9 mouse cellular contexts compared by ENCODE assay signal in genomic region chr8:120500701-120501261, GRCm38 (mm10).
DNase-seq lines count a peak whose midpoint lies in the region; ATAC-seq and TF ChIP-seq lines count a peak whose summit lies in the region.
"Had no signal": no experiment of that assay in that cellular context is flagged by ENCODE, and none has a peak within 500 bp of the region (broad histone marks: within the 10 kb centered on the region; RNA-seq: fewer than 3 reads in every experiment).

No protein-coding gene starts in this region.

- H3K27me3 ChIP-seq in liver, adult 2 months (ENCODE audit: control insufficient read depth, insufficient read depth, low read length): no peaks in the 10 kb centered on the region
- H3K27me3 ChIP-seq in limb, embryonic 10.5 days (ENCODE audit: low read depth, poor library complexity, severe bottlenecking): peaks cover 16% of the 10 kb centered on the region; the same call in 1 of the 2 replicates
- H3K27me3 ChIP-seq in stomach, embryonic 16.5 days (ENCODE audit: control insufficient read depth, insufficient read depth, low read length): no peaks in the 10 kb centered on the region

- peaks cover 52% of the 10 kb centered on the region for H3K4me1 ChIP-seq in liver, adult 2 months (ENCODE audit: control insufficient read depth, insufficient read depth, low read length)
- H3K4me1 ChIP-seq in limb, embryonic 10.5 days: peaks cover 94% of the 10 kb centered on the region
- peaks cover 71% of the 10 kb centered on the region for H3K4me1 ChIP-seq in stomach, embryonic 16.5 days (ENCODE audit: control insufficient read depth, insufficient read depth, low read length)

- H3K9me3 ChIP-seq in limb, embryonic 10.5 days (replicated peaks): no peaks in the 10 kb centered on the region
- no peaks in the 10 kb centered on the region for H3K9me3 ChIP-seq in stomach, embryonic 16.5 days (replicated peaks; ENCODE audit: control insufficient read depth, low read length)

- no peaks in the 10 kb centered on the region for H3K36me3 ChIP-seq in liver, adult 2 months (ENCODE audit: control insufficient read depth, insufficient read depth, low read length)
- H3K36me3 ChIP-seq in limb, embryonic 10.5 days: no peaks in the 10 kb centered on the region; the same call in 1 of the 2 replicates
- H3K36me3 ChIP-seq in stomach, embryonic 16.5 days (ENCODE audit: control insufficient read depth, insufficient read depth, low read length): no peaks in the 10 kb centered on the region

- H3K4me2 ChIP-seq in stomach, embryonic 16.5 days (ENCODE audit: low read depth, low read length): no peak overlapping the region

- DNase-seq in adrenal gland, postnatal 10 days: peak; percentile 64
- DNase-seq in adrenal gland, adult 8-10 months: no peak
- peak; percentile 97 for DNase-seq in liver, adult 2 months (ENCODE audit: extremely low read depth, low read depth, low spot score)
- DNase-seq in liver: no peak
- no peak for DNase-seq in limb, embryonic 10.5 days (ENCODE audit: low spot score)
- DNase-seq in B cell, adult 2 months: no peak
- DNase-seq in layer of hippocampus, postnatal 25 days (ENCODE audit: extremely low spot score in 1 of 2, low spot score in 1 of 2): no peak
- DNase-seq: right cerebral cortex, postnatal 25 days had no signal

- no peak overlapping the region for H3K4me3 ChIP-seq in liver, adult 2 months (ENCODE audit: insufficient read depth, low read depth, low read length)
- no peak overlapping the region for H3K4me3 ChIP-seq in limb, embryonic 10.5 days
- no peak overlapping the region for H3K4me3 ChIP-seq in stomach, embryonic 16.5 days (replicated peaks; ENCODE audit: low read length)

- TF ChIP-seq POLR2A in liver, adult 2 months (IDR thresholded peaks at IDR 0.05; ENCODE audit: extremely low read depth, insufficient read depth, low read length): no peak

- WGBS in liver, adult 2 months: 17% methylated on average over 8 of the region's 8 CpGs
- 79% methylated on average over 8 of the region's 8 CpGs for WGBS in limb, embryonic 10.5 days
- WGBS in stomach, embryonic 16.5 days: 65% methylated on average over 8 of the region's 8 CpGs

- H3K9ac ChIP-seq in liver, adult 2 months (ENCODE audit: low read depth, low read length): no peak overlapping the region
- peak overlapping the region; percentile 24; the same call in 1 of the 2 replicates for H3K9ac ChIP-seq in stomach, embryonic 16.5 days (ENCODE audit: low read length)

- peak overlapping the region; percentile 92 for H3K27ac ChIP-seq in liver, adult 2 months (replicated peaks; ENCODE audit: insufficient read depth, low read depth, low read length)
- peak overlapping the region; percentile 31; the same call in 1 of the 2 replicates for H3K27ac ChIP-seq in limb, embryonic 10.5 days
- peak overlapping the region; percentile 18; the same call in 1 of the 2 replicates for H3K27ac ChIP-seq in stomach, embryonic 16.5 days (ENCODE audit: low read length)

- no peak for ATAC-seq in stomach, embryonic 16.5 days (ENCODE audit: insufficient read depth, low FRiP score)

- TF ChIP-seq CTCF in liver, adult 2 months (IDR thresholded peaks at IDR 0.05; ENCODE audit: low read depth, low read length): peak; percentile 67

- H3K79me2 ChIP-seq in liver, adult 2 months (ENCODE audit: control insufficient read depth, insufficient read depth, low read length): peaks cover 38% of the 10 kb centered on the region

Comparison
In these comparisons a context has a peak if more than half of its experiments do, and no peak if none do; other contexts are left out.
1. DNase-seq: peak in adrenal gland, postnatal 10 days (single experiment) and liver, adult 2 months (single experiment); none in adrenal gland, adult 8-10 months (single experiment), liver (single experiment), limb, embryonic 10.5 days (single experiment), B cell, adult 2 months (0 of 2) and layer of hippocampus, postnatal 25 days (0 of 2).
2. H3K27ac ChIP-seq: peak in every context shown above with its lines; median percentile 92 in liver, adult 2 months; 31 in limb, embryonic 10.5 days; 18 in stomach, embryonic 16.5 days.